Mouse (Mus musculus): ENCODE data around the gene Galnt13. TPM values are rescaled to one million over a fixed set of nuclear protein-coding genes. Genes with fewer than 3 reads are reported as not detected.
"Not testable (repeated sequence)": the region's sequence is repeated elsewhere in the genome, so short reads cannot be mapped to it uniquely, and the experiment has no call there.

The Galnt13 gene
- polyA plus RNA-seq, 1 experiment from 2014 or later = 0.52 TPM

DNA sequence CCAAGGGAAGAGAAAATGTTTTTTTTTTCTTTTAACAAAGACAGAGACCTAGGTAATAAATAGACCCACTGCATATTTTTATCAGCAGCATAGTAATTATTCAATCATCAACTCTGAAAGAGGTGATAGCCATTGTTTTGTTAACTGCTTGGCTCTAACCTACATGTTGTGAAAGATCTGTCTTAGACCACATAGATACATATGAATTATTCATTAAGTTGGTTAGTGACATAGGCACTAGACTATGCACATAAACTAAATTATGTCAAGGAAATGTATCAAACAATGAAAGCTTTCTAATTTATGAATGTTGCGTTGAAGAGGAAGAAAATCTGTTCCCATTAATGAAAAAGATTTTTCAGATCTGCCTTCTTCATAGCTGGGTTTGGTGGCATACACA, 507.3 kb downstream of the Galnt13 start:
- H3K4me3 ChIP-seq (ENCODE audit: low read depth, low read length) = no peak overlapping the region
- no peaks in the 10 kb centered on the region for H3K36me3 ChIP-seq (ENCODE audit: control insufficient read depth, insufficient read depth, low read length)
- H3K9me3 ChIP-seq (ENCODE audit: control insufficient read depth, low read length) = no peaks in the 10 kb centered on the region
- ATAC-seq (ENCODE audit: insufficient number of reproducible peaks, low FRiP score, low TSS enrichment, low read depth) = no peak
- no peak overlapping the region for H3K4me2 ChIP-seq (ENCODE audit: low read depth, severe bottlenecking)
- no peak for DNase-seq (ENCODE audit: low spot score)
- H3K9ac ChIP-seq (ENCODE audit: low read length) = no peak overlapping the region
- WGBS = 89% methylated on average over 1 of the region's 1 CpGs
- H3K27me3 ChIP-seq (ENCODE audit: control insufficient read depth, insufficient read depth, low read length) = no peaks in the 10 kb centered on the region
- no peak overlapping the region for H3K27ac ChIP-seq (replicated peaks; ENCODE audit: low read depth, low read length)
- no peaks in the 10 kb centered on the region for H3K4me1 ChIP-seq (ENCODE audit: control insufficient read depth, insufficient read depth, low read length)

DNA sequence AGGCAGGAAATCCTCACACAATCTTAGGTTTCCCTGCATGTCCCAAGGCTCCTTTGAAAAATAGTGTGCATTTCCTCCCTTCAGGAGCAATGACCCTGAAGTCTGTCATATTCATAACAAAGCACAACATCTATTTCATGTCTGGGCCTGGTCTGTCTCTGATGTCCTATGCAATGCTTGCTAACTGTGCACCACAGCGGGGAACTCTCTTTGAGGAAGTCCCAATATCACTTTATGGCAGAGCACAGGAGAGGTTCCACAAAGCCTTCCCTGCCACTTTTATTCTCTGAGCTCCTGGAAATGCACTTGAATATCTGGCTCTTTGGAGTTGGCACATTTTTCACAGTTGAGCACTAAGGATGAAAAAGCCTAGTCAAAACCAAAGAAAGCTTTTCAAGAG, 547.7 kb downstream of the Galnt13 start:
- Histone ChIP-seq H3K27ac (replicated peaks; ENCODE audit: low read depth, low read length) (no peak overlapping the region), H3K27me3 (ENCODE audit: control insufficient read depth, insufficient read depth, low read length) (no peaks in the 10 kb centered on the region), H3K9ac (ENCODE audit: low read length) (no peak overlapping the region), H3K9me3 (ENCODE audit: control insufficient read depth, low read length) (no peaks in the 10 kb centered on the region), H3K36me3 (ENCODE audit: control insufficient read depth, insufficient read depth, low read length) (no peaks in the 10 kb centered on the region), H3K4me3 (ENCODE audit: low read depth, low read length) (no peak overlapping the region), H3K4me1 (ENCODE audit: control insufficient read depth, insufficient read depth, low read length) (no peaks in the 10 kb centered on the region), H3K4me2 (ENCODE audit: low read depth, severe bottlenecking) (no peak overlapping the region)
- ATAC-seq (ENCODE audit: insufficient number of reproducible peaks, low FRiP score, low TSS enrichment, low read depth) (no peak), DNase-seq (ENCODE audit: low spot score) (no peak)
- WGBS = 100% methylated on average over 1 of the region's 1 CpGs

DNA sequence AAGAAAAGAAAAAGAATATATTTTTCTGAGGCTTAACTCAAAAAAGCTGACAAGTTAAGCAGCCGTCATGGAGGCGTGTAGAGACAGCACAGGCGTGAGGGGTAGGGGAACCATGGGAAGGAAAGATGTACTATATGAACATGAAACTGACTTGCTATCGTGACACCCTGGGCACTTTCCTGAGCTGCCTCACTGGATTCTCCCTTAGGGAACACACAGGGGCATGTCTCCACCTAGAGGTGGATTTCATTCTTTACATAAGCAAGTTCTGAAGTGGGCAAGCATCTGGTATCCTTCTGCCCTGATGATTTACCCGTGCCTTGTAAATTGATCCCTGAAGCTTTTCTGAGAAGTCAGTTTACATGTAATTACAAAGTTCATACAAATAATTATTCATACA, 586.4 kb downstream of the Galnt13 start:
- no CpG with 5 or more reads among the region's 5 CpGs for WGBS
- ATAC-seq (ENCODE audit: insufficient number of reproducible peaks, low FRiP score, low TSS enrichment, low read depth) = not testable (repeated sequence)

DNA sequence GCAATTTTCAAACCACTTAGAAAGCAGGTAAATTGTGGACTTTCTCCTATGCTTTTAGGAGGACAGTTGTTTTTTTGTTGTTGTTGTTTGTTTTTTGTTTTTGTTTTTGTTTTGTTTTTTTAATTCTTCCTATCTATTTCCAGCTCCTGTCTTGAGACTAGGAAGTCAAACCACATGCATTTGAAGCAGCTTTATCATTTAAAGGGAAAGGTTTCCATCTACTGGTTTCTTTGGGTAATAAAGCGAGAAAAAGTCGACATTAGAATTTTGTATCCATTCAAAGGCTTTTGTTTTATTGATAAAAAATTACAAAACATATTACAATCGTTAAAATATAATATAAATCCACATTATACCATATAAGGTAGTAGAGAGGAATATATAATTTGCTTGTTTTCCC, 598.5 kb downstream of the Galnt13 start:
- ATAC-seq (ENCODE audit: insufficient number of reproducible peaks, low FRiP score, low TSS enrichment, low read depth) (no peak), DNase-seq (ENCODE audit: low spot score) (no peak)
- no peaks in the 10 kb centered on the region for H3K27me3 ChIP-seq (ENCODE audit: control insufficient read depth, insufficient read depth, low read length)
- 73% methylated on average over 3 of the region's 3 CpGs for WGBS
- no peak overlapping the region for H3K4me2 ChIP-seq (ENCODE audit: low read depth, severe bottlenecking)
- no peak overlapping the region for H3K4me3 ChIP-seq (ENCODE audit: low read depth, low read length)
- no peak overlapping the region for H3K9ac ChIP-seq (ENCODE audit: low read length)
- no peaks in the 10 kb centered on the region for H3K9me3 ChIP-seq (ENCODE audit: control insufficient read depth, low read length)
- H3K27ac ChIP-seq (replicated peaks; ENCODE audit: low read depth, low read length) = no peak overlapping the region
- H3K4me1 ChIP-seq (ENCODE audit: control insufficient read depth, insufficient read depth, low read length) = no peaks in the 10 kb centered on the region
- H3K36me3 ChIP-seq (ENCODE audit: control insufficient read depth, insufficient read depth, low read length) = no peaks in the 10 kb centered on the region

More for the DNA sequence above, 586.4 kb downstream of the Galnt13 start:
- not testable (repeated sequence) for H3K27ac ChIP-seq (replicated peaks; ENCODE audit: low read depth, low read length); H3K27me3 ChIP-seq (ENCODE audit: control insufficient read depth, insufficient read depth, low read length); H3K4me1 ChIP-seq (ENCODE audit: control insufficient read depth, insufficient read depth, low read length); H3K4me2 ChIP-seq (ENCODE audit: low read depth, severe bottlenecking); H3K4me3 ChIP-seq (ENCODE audit: low read depth, low read length); H3K9me3 ChIP-seq (ENCODE audit: control insufficient read depth, low read length); DNase-seq (ENCODE audit: low spot score); H3K36me3 ChIP-seq (ENCODE audit: control insufficient read depth, insufficient read depth, low read length); H3K9ac ChIP-seq (ENCODE audit: low read length)

DNA sequence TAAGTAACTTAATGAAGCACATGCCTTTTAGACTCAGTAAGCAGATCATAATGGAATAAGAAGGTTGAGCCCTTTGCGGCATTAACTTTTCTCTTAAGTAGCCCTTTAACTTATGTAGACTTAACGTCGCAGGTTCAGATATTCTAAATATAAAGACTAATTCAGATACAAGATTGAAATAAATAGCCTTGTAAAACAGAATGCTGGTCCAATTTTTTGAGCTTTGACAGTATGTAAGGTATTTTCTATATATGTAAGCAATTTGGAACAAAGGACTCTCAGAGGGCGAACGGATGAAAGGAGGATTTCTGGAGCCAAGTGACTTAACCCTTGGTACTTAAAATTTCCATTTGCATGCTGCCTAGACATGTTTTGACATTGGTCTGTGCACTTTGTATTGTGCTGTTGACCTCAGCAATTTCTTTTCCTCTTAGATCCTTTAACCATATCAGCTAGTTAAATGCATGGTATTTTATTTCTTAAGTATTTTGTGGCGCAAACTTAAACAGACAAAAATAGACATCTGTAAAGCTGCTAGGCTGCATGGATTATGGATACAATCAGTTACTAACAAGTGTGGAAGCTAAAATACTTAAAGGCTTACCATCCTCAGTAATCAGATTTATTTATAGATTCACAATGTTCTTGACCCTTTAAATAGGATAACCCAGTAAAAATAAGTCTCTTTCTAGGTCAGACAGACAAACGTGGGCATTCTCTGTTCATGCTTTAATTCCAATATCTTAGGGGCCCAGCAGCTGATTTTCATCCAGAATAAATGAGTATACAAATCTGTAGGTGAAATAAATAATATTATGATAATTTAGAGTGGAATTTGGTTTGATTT, 629.6 kb downstream of the Galnt13 start:
- H3K36me3 ChIP-seq (ENCODE audit: control insufficient read depth, insufficient read depth, low read length) = no peaks in the 10 kb centered on the region
- DNase-seq (ENCODE audit: low spot score) = no peak
- 80% methylated on average over 7 of the region's 7 CpGs for WGBS

DNA sequence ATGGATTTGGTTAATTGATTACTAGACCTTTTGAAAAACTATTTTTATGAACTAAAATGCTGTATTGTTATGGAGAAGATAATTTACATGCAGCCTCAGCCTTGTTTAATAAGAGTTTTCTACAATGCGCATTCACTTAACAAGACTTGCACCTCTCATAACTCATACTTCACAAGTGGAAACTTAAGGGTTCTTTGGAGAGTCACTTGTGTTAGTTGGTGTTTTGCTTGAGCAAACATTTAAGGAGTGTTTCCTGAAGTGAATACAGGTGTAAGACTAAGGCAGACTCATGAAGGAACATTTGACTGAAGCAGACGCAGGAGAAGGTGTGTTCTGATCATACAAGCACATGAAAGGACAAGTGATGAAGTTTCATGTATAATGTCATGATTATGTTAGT, 649.5 kb downstream of the Galnt13 start:
- Histone ChIP-seq H3K4me1 (ENCODE audit: control insufficient read depth, insufficient read depth, low read length) (no peaks in the 10 kb centered on the region), H3K27ac (replicated peaks; ENCODE audit: low read depth, low read length) (no peak overlapping the region), H3K9me3 (ENCODE audit: control insufficient read depth, low read length) (no peaks in the 10 kb centered on the region), H3K36me3 (ENCODE audit: control insufficient read depth, insufficient read depth, low read length) (no peaks in the 10 kb centered on the region), H3K27me3 (ENCODE audit: control insufficient read depth, insufficient read depth, low read length) (no peaks in the 10 kb centered on the region), H3K4me3 (ENCODE audit: low read depth, low read length) (no peak overlapping the region), H3K9ac (ENCODE audit: low read length) (no peak overlapping the region), H3K4me2 (ENCODE audit: low read depth, severe bottlenecking) (no peak overlapping the region)
- no peak for DNase-seq (ENCODE audit: low spot score)
- no peak for ATAC-seq (ENCODE audit: insufficient number of reproducible peaks, low FRiP score, low TSS enrichment, low read depth)
- WGBS = 91% methylated on average over 2 of the region's 2 CpGs

More for the DNA sequence above, 629.6 kb downstream of the Galnt13 start:
- Histone ChIP-seq H3K27me3 (ENCODE audit: control insufficient read depth, insufficient read depth, low read length) (no peaks in the 10 kb centered on the region), H3K4me2 (ENCODE audit: low read depth, severe bottlenecking) (no peak overlapping the region), H3K27ac (replicated peaks; ENCODE audit: low read depth, low read length) (no peak overlapping the region), H3K9ac (ENCODE audit: low read length) (no peak overlapping the region), H3K4me1 (ENCODE audit: control insufficient read depth, insufficient read depth, low read length) (no peaks in the 10 kb centered on the region), H3K9me3 (ENCODE audit: control insufficient read depth, low read length) (no peaks in the 10 kb centered on the region), H3K4me3 (ENCODE audit: low read depth, low read length) (no peak overlapping the region)
- no peak for ATAC-seq (ENCODE audit: insufficient number of reproducible peaks, low FRiP score, low TSS enrichment, low read depth)

DNA sequence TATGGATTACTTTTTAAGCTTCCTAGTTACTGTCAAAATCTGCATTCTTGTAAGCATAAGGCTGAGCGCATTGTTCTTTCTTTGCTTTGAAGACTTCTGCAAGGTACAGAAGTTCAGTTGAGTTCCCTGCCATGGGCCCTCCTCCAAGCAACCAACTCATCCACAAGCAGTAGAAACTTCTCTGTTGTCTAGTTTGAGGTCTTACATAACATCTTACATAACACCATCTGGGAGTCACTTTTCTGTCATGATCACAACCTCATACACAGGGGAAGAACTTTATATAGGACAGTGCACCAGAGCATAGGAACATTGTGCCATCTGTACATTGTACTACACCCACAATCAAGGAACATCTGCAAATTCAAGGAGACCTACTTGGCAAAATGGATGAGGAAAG, 651.9 kb downstream of the Galnt13 start:
- Histone ChIP-seq H3K9me3 (ENCODE audit: control insufficient read depth, low read length) (no peaks in the 10 kb centered on the region), H3K4me2 (ENCODE audit: low read depth, severe bottlenecking) (no peak overlapping the region), H3K36me3 (ENCODE audit: control insufficient read depth, insufficient read depth, low read length) (no peaks in the 10 kb centered on the region), H3K27me3 (ENCODE audit: control insufficient read depth, insufficient read depth, low read length) (no peaks in the 10 kb centered on the region), H3K9ac (ENCODE audit: low read length) (no peak overlapping the region), H3K27ac (replicated peaks; ENCODE audit: low read depth, low read length) (no peak overlapping the region), H3K4me3 (ENCODE audit: low read depth, low read length) (no peak overlapping the region), H3K4me1 (ENCODE audit: control insufficient read depth, insufficient read depth, low read length) (no peaks in the 10 kb centered on the region)
- DNase-seq (ENCODE audit: low spot score) (no peak), ATAC-seq (ENCODE audit: insufficient number of reproducible peaks, low FRiP score, low TSS enrichment, low read depth) (no peak)
- 91% methylated on average over 1 of the region's 1 CpGs for WGBS

DNA sequence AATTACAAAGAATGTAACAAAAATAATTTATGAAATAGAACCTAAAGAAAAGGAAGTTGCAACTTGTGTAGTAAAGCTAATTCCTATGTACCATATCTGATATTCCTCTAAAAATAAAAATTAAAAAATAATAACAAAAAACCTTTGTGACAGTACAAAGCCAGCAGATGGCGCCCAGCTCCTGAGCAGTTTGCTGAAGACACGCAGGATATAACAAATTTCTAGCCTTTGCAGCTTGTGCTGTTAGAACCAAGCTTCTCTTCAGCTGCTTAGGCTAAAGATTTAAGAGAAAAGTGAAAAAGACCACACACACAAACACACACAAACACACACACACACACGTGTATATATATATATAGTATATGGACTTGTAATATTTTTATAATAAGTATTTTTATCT, 654.2 kb downstream of the Galnt13 start:
- peak; percentile 39 for DNase-seq (ENCODE audit: low spot score)
- no peak overlapping the region for H3K4me3 ChIP-seq (ENCODE audit: low read depth, low read length)
- no peak for ATAC-seq (ENCODE audit: insufficient number of reproducible peaks, low FRiP score, low TSS enrichment, low read depth)
- H3K4me2 ChIP-seq (ENCODE audit: low read depth, severe bottlenecking) = no peak overlapping the region
- no peak overlapping the region for H3K27ac ChIP-seq (replicated peaks; ENCODE audit: low read depth, low read length)
- 22% methylated on average over 3 of the region's 3 CpGs for WGBS
- H3K36me3 ChIP-seq (ENCODE audit: control insufficient read depth, insufficient read depth, low read length) = no peaks in the 10 kb centered on the region
- no peaks in the 10 kb centered on the region for H3K4me1 ChIP-seq (ENCODE audit: control insufficient read depth, insufficient read depth, low read length)
- no peak overlapping the region for H3K9ac ChIP-seq (ENCODE audit: low read length)
- H3K27me3 ChIP-seq (ENCODE audit: control insufficient read depth, insufficient read depth, low read length) = no peaks in the 10 kb centered on the region
- no peaks in the 10 kb centered on the region for H3K9me3 ChIP-seq (ENCODE audit: control insufficient read depth, low read length)

DNA sequence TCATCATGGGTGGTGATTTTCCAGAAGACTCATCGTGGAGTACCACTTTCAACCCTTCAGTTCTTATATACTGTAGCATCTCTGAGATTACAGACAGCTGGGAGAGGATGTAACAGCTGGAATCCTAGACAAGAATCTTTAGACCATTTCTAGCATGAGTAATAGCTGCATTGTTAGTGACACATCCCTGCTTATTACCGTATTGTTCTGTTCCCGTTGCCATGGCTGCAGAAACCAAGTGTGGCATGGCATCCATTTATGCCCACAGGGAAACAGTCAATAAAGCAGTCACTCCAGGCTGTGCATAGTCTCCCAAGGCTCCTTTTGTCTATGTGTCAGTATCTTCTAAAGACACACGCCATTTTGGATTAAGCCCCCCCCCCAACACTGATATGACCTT, 655.4 kb downstream of the Galnt13 start:
- no peaks in the 10 kb centered on the region for H3K4me1 ChIP-seq (ENCODE audit: control insufficient read depth, insufficient read depth, low read length)
- no peaks in the 10 kb centered on the region for H3K27me3 ChIP-seq (ENCODE audit: control insufficient read depth, insufficient read depth, low read length)
- H3K9ac ChIP-seq (ENCODE audit: low read length) = no peak overlapping the region
- DNase-seq (ENCODE audit: low spot score) (no peak), ATAC-seq (ENCODE audit: insufficient number of reproducible peaks, low FRiP score, low TSS enrichment, low read depth) (no peak)
- H3K9me3 ChIP-seq (ENCODE audit: control insufficient read depth, low read length) = no peaks in the 10 kb centered on the region
- WGBS = 88% methylated on average over 4 of the region's 4 CpGs
- H3K4me3 ChIP-seq (ENCODE audit: low read depth, low read length) = no peak overlapping the region
- H3K27ac ChIP-seq (replicated peaks; ENCODE audit: low read depth, low read length) = no peak overlapping the region
- H3K36me3 ChIP-seq (ENCODE audit: control insufficient read depth, insufficient read depth, low read length) = no peaks in the 10 kb centered on the region
- H3K4me2 ChIP-seq (ENCODE audit: low read depth, severe bottlenecking) = no peak overlapping the region

Measured in limb, embryonic 11.5 days (tissue).